Mouse (Mus musculus) duodenum, adult 2 months (tissue): ENCODE data around the gene Zfand5. TPM values are rescaled to one million over a fixed set of nuclear protein-coding genes. Genes with fewer than 3 reads are reported as not detected.

ENCODE experiments used
- polyA plus RNA-seq: library from polyadenylated mRNA; depleted of rRNA; stranded (reverse); fragments of >200 nt; gene quantifications from 2 replicates; pipeline ENCODE4 v1.2.3, GENCODE M21; 2012; ENCODE audit warnings: low replicate concordance; rRNA removed

Zfand5 gene
- 18.7 and 32.8 TPM in 2 replicates for polyA plus RNA-seq

DNA sequence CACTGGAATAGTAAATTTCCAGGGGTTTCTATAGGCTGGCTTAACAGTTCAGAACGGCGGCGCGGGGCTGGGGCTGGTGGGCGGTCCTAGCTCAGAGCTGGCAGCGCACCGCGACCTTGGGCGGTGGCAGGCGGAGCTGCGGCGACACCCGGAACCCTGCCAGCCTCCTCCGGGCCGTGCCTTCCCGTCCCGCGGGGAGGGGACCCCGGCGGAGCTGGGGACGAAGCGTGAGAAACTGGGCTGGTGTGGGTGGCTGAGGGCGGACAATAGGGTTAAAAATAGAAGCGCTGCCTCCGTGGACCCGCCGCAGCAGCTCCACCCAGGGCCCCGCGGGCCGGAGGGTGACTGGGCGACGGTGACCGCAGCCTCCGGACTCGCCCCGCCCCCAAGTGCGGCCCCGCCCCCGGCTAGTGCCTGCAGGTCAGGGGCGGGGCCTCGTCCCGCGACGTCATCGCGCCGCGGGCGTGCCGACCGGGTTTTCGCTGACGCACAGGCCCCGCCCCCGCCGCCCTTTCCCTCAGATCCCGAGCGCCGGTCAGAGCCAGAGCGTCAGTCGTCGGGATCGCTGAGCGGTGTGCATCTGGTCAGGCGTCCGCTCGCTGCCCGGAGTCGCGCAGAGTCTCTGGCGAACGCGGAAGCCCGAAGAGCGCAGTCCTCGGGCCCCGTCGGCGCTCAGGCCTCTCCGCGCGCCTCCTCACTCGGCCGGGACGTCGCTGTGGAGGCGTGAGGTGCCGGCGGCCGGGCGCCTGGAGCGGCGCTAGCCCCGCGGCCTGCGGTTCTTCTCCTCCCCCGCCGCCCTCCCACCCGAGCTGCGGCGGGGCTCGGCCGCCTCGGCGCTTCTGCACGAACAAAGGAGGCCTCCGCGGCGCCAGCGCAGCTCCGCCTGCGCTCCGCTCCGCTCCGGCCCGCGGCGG, at the start of gene Zfand5:
TSS of gene Zfand5 (plus strand) at position 538 of the 914 bp plus-strand sequence.

Other genes with a start within 250 kb of the Zfand5 start
- 77.7 and 117 TPM in 2 replicates for gene Gda, start 201.2 kb downstream of the Zfand5 start, polyA plus RNA-seq